Mouse (Mus musculus) G1E (cell line): ENCODE data around the gene Htatip2.

Experiments
- CTCF ChIP-seq: IDR thresholded peaks from 2 replicates; pipeline ENCODE4 v1.5.1; 2012; ENCODE audit warnings: low read depth, low read length, inconsistent platforms, mixed read lengths
- POLR2AphosphoS5 ChIP-seq: IDR thresholded peaks from 2 replicates; pipeline ENCODE4 v1.6.1; 2012; ENCODE audit warnings: low read depth, low read length, inconsistent platforms; ENCODE audit not compliant: insufficient replicate concordance
- TAL1 ChIP-seq: conservative IDR thresholded peaks from 2 replicates; pipeline ENCODE4 v1.6.1; 2012; ENCODE audit warnings: low read depth, low read length, inconsistent platforms, mixed read lengths

DNA sequence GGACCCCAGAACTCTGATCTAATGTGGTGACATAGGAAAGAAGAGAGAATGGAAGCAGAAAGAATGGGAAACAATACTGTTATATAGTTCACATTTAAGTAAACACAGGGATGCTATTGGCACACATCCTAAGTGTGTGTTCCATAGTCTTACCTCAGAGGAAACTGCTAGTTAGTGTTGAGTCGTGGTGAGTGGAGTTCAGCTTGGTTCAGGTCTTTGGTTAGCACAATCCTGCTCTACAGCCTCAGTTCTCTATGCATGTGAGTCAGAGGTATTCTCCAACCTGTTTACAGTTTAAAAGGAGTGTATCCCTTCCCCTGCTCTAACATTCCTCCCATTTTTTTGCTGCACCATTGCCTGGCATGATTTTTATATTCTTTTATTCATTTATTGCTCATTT is 38.3 kb downstream of the Htatip2 start:
- TF ChIP-seq CTCF: no peak
- TF ChIP-seq POLR2AphosphoS5: no peak
- TF ChIP-seq TAL1: no peak
